Mouse (Mus musculus): Measurements from ENCODE around the gene Cdk17. TPM values are rescaled to one million over a fixed set of nuclear protein-coding genes. Genes with fewer than 3 reads are reported as not detected.

Gene Cdk17
- polyA plus RNA-seq, 1 experiment = 25.8 TPM

DNA sequence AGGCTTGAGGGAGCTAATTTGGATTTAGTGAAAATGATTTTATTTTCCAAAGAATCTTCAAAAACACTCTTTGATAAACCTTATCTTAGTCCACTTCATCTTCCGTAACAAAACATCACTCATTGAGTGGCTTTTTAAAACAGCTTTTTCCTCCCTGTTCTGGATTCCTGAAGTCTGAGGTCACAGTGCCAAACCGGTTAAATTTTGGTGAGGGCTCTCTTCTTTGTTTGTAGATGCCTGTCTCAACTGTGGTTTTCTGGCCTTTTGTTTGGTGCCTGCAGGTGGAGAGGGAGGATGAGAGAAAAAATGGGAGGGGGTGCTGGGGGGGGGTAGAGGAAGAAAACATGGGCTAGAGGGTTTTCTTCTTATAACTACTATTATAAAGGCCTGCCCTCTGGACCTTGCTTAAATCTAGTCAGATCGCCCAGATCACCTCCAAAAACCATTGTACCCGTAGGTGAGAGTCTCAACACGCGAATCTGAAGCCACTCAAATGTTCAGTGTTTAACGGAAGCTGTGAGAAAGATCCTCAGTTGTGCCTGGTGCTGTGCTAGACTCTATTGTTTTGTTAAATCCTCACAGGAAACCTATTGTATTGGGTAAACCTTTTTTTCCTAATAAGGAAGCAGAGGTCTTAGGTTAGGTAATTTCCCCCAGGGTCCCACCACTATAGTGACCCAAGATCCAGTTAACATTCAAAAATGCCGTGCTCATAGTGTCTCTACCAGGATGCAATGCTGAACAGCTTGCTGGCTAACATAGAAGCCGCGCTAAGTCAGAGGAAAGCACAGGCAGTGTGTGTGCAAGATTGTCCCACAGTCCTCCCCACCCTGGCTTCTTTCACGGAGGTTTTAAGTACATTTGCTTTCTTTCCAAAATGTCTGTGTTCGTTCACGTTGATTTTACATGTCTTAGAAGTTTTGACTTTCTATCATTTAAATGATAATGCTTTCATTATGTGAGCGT is 5.0 kb downstream of the Cdk17 start:
- H3K27ac ChIP-seq (ENCODE audit: insufficient read depth, low read depth, low read length) = peak overlapping the region; percentile 37
- TF ChIP-seq CTCF (IDR thresholded peaks at IDR 0.05; ENCODE audit: low read depth, low read length) (no peak), POLR2A (IDR thresholded peaks at IDR 0.05; ENCODE audit: borderline replicate concordance, low read depth, low read length) (no peak)
- peaks cover 34% of the 10 kb centered on the region for H3K4me1 ChIP-seq (ENCODE audit: control insufficient read depth, insufficient read depth, low read length)
- peak overlapping the region; percentile 19 for H3K4me3 ChIP-seq (ENCODE audit: insufficient read depth, low read length)

GRCm38 (mm10) chr10:93166382-93166769 is 5.7 kb downstream of the Cdk17 start:
- H3K4me1 ChIP-seq (ENCODE audit: control insufficient read depth, insufficient read depth, low read length) = peaks cover 36% of the 10 kb centered on the region
- TF ChIP-seq CTCF (IDR thresholded peaks at IDR 0.05; ENCODE audit: low read depth, low read length) = no peak
- no peak for TF ChIP-seq POLR2A (IDR thresholded peaks at IDR 0.05; ENCODE audit: borderline replicate concordance, low read depth, low read length)
- H3K4me3 ChIP-seq (ENCODE audit: insufficient read depth, low read length) = peak overlapping the region; percentile 19
- peak overlapping the region; percentile 37 for H3K27ac ChIP-seq (ENCODE audit: insufficient read depth, low read depth, low read length)

GRCm38 (mm10) chr10:93167311-93167710 is 6.6 kb downstream of the Cdk17 start:
- peak overlapping the region; percentile 58 for H3K4me3 ChIP-seq (ENCODE audit: insufficient read depth, low read length)

GRCm38 (mm10) chr10:93168067-93168466 is 7.4 kb downstream of the Cdk17 start:
- Histone ChIP-seq H3K4me1 (ENCODE audit: control insufficient read depth, insufficient read depth, low read length) (peaks cover 34% of the 10 kb centered on the region), H3K27ac (ENCODE audit: insufficient read depth, low read depth, low read length) (peak overlapping the region; percentile 48), H3K4me3 (ENCODE audit: insufficient read depth, low read length) (peak overlapping the region; percentile 26)
- no peak for TF ChIP-seq CTCF (IDR thresholded peaks at IDR 0.05; ENCODE audit: low read depth, low read length)
- TF ChIP-seq POLR2A (IDR thresholded peaks at IDR 0.05; ENCODE audit: borderline replicate concordance, low read depth, low read length) = no peak

More at GRCm38 (mm10) chr10:93167311-93167710, 6.6 kb downstream of the Cdk17 start:
- Histone ChIP-seq H3K27ac (ENCODE audit: insufficient read depth, low read depth, low read length) (peak overlapping the region; percentile 31; the same call in 1 of the 2 replicates), H3K4me1 (ENCODE audit: control insufficient read depth, insufficient read depth, low read length) (peaks cover 39% of the 10 kb centered on the region)
- no peak for TF ChIP-seq POLR2A (IDR thresholded peaks at IDR 0.05; ENCODE audit: borderline replicate concordance, low read depth, low read length)
- TF ChIP-seq CTCF (IDR thresholded peaks at IDR 0.05; ENCODE audit: low read depth, low read length) = no peak

- peaks cover 30% of the 10 kb centered on the region for H3K4me1 ChIP-seq (ENCODE audit: control insufficient read depth, insufficient read depth, low read length)
- H3K27ac ChIP-seq (ENCODE audit: insufficient read depth, low read depth, low read length) = no peak overlapping the region
Observed at GRCm38 (mm10) chr10:93171182-93171855, 10.6 kb downstream of the Cdk17 start.

DNA sequence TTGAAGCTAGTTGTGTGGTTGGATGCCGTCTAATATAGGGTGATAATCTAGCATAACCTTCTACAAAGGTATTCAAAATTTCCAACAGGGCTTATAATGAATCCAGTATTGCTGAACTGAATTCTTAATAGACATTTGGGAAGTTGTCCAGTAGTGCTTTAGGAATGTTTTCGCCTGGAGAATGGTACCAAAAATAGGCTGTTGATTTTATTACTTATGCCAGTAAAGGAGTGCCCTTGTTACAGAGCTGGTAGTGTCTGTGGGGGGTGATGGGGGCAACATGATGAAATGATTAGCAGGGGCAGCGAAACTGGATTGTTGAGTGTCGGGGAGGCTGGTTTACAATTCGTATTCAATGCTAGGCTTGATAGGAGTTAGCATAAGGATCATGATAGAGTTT is 16.8 kb downstream of the Cdk17 start:
- Histone ChIP-seq H3K4me3 (ENCODE audit: insufficient read depth, low read length) (no peak overlapping the region), H3K4me1 (ENCODE audit: control insufficient read depth, insufficient read depth, low read length) (peaks cover 27% of the 10 kb centered on the region)
- TF ChIP-seq POLR2A (IDR thresholded peaks at IDR 0.05; ENCODE audit: borderline replicate concordance, low read depth, low read length) (no peak), CTCF (IDR thresholded peaks at IDR 0.05; ENCODE audit: low read depth, low read length) (no peak)

More at GRCm38 (mm10) chr10:93171182-93171855, 10.6 kb downstream of the Cdk17 start:
- no peak for TF ChIP-seq POLR2A (IDR thresholded peaks at IDR 0.05; ENCODE audit: borderline replicate concordance, low read depth, low read length)
- TF ChIP-seq CTCF (IDR thresholded peaks at IDR 0.05; ENCODE audit: low read depth, low read length) = no peak
- H3K4me3 ChIP-seq (ENCODE audit: insufficient read depth, low read length) = no peak overlapping the region

GRCm38 (mm10) chr10:93177874-93178273 is 17.2 kb downstream of the Cdk17 start:
- Histone ChIP-seq H3K4me3 (ENCODE audit: insufficient read depth, low read length) (no peak overlapping the region), H3K4me1 (ENCODE audit: control insufficient read depth, insufficient read depth, low read length) (peaks cover 27% of the 10 kb centered on the region), H3K27ac (ENCODE audit: insufficient read depth, low read depth, low read length) (no peak overlapping the region)
- TF ChIP-seq POLR2A (IDR thresholded peaks at IDR 0.05; ENCODE audit: borderline replicate concordance, low read depth, low read length) = no peak

More for the DNA sequence above, 16.8 kb downstream of the Cdk17 start:
- no peak overlapping the region for H3K27ac ChIP-seq (ENCODE audit: insufficient read depth, low read depth, low read length)

GRCm38 (mm10) chr10:93178662-93179061 is 18.0 kb downstream of the Cdk17 start:
- Histone ChIP-seq H3K4me3 (ENCODE audit: insufficient read depth, low read length) (no peak overlapping the region), H3K27ac (ENCODE audit: insufficient read depth, low read depth, low read length) (no peak overlapping the region), H3K4me1 (ENCODE audit: control insufficient read depth, insufficient read depth, low read length) (peaks cover 27% of the 10 kb centered on the region)
- peak; percentile 15; the same call in 1 of the 2 replicates for TF ChIP-seq CTCF (IDR thresholded peaks at IDR 0.05; ENCODE audit: low read depth, low read length)
- no peak for TF ChIP-seq POLR2A (IDR thresholded peaks at IDR 0.05; ENCODE audit: borderline replicate concordance, low read depth, low read length)

DNA sequence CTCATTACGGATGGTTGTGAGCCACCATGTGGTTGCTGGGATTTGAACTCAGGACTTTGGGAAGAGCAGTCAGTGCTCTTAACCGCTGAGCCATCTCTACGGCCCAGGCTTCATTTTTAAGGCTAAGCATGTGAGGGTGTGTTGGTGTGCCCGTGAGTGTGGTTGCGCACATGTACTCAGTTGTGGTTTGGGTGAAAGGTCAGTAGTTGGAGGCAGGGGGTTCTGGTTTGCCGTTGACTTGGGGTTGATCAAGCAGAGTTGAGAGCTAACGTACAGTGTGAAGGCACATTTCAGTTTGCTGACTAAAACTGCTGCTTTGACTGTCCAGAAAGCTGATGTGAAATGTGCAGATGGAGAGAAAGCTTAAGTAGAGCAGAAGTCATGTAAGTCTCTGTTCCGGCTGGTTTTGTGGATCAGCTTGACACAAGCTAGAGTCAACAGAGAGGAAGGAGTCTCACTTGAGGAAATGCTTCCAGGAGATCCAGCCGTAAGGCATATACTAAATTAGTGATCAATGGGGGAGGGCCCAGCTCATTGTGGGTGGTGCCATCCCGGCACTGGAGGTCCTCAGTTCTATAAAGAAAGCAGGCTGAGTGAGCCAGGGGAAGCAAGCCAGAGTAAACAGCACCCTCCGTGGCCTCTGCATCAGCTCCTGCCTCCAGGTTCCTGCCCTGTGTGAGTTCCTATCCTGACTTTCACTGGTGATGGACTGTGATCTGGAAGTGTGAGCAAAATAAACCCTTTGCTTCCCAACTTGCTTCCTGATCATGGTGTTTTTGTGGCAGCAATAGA is 19.2 kb downstream of the Cdk17 start:
- TF ChIP-seq CTCF (IDR thresholded peaks at IDR 0.05; ENCODE audit: low read depth, low read length) (no peak), POLR2A (IDR thresholded peaks at IDR 0.05; ENCODE audit: borderline replicate concordance, low read depth, low read length) (no peak)
- Histone ChIP-seq H3K27ac (ENCODE audit: insufficient read depth, low read depth, low read length) (no peak overlapping the region), H3K4me3 (ENCODE audit: insufficient read depth, low read length) (no peak overlapping the region), H3K4me1 (ENCODE audit: control insufficient read depth, insufficient read depth, low read length) (peaks cover 23% of the 10 kb centered on the region)

Data from bone marrow macrophage, adult 2 months (primary cell).